Mouse (Mus musculus) retina, postnatal 7 days (tissue): Measurements from ENCODE around the gene Socs7.
A peak's percentile ranks its signal among the peaks of the same experiment; 100 is the strongest.
"Not testable (repeated sequence)": the region's sequence is repeated elsewhere in the genome, so short reads cannot be mapped to it uniquely, and the experiment has no call there.

Experiments used
- DNase-seq: peaks from one replicate; pipeline ENCODE4 v3.0.0-alpha.2; 2012; ENCODE audit warnings: low read depth, low spot score

The Socs7 gene

GRCm38 (mm10) chr11:97361948-97362648 is at the start of gene Socs7:
Gene Socs7, plus strand, starts transcription at chr11:97362551.
- DNase-seq, result peak; percentile 86

GRCm38 (mm10) chr11:97312871-97313270 is 49.5 kb upstream of the Socs7 start:
- not testable (repeated sequence) for DNase-seq

- no peak for DNase-seq
Observed at GRCm38 (mm10) chr11:97314110-97314509, 48.2 kb upstream of the Socs7 start.

- DNase-seq, result no peak
Observed at GRCm38 (mm10) chr11:97314751-97315503, 47.4 kb upstream of the Socs7 start.

- peak; percentile 100 for DNase-seq
Observed at GRCm38 (mm10) chr11:97315504-97316503, 46.5 kb upstream of the Socs7 start, which contains the start of gene Mrpl45. Gene Mrpl45, plus strand, starts transcription at chr11:97315716.

- no peak for DNase-seq
Observed at GRCm38 (mm10) chr11:97321197-97321596, 41.2 kb upstream of the Socs7 start.

- DNase-seq, result not testable (repeated sequence)
Observed at GRCm38 (mm10) chr11:97321894-97322600, 40.3 kb upstream of the Socs7 start.

- no peak for DNase-seq
Observed at GRCm38 (mm10) chr11:97325224-97325623, 37.1 kb upstream of the Socs7 start.

- DNase-seq, result peak; percentile 65
Observed at GRCm38 (mm10) chr11:97328148-97328547, 34.2 kb upstream of the Socs7 start.

- DNase-seq, result no peak
Observed at GRCm38 (mm10) chr11:97330315-97330714, 32.0 kb upstream of the Socs7 start.

- peak; percentile 59 for DNase-seq
Observed at GRCm38 (mm10) chr11:97331231-97332190, 30.8 kb upstream of the Socs7 start.

GRCm38 (mm10) chr11:97333044-97333443 is 29.3 kb upstream of the Socs7 start:
- no peak for DNase-seq

- no peak for DNase-seq
Observed at GRCm38 (mm10) chr11:97333896-97334295, 28.5 kb upstream of the Socs7 start.

GRCm38 (mm10) chr11:97334400-97334799 is 28.0 kb upstream of the Socs7 start:
- no peak for DNase-seq

- no peak for DNase-seq
Observed at GRCm38 (mm10) chr11:97336238-97336637, 26.1 kb upstream of the Socs7 start.

GRCm38 (mm10) chr11:97336751-97337345 is 25.5 kb upstream of the Socs7 start:
- DNase-seq, result no peak

- DNase-seq, result no peak
Observed at GRCm38 (mm10) chr11:97337363-97337762, 25.0 kb upstream of the Socs7 start.

GRCm38 (mm10) chr11:97338302-97338976 is 23.9 kb upstream of the Socs7 start:
- DNase-seq, result no peak

GRCm38 (mm10) chr11:97338977-97339315 is 23.4 kb upstream of the Socs7 start:
- no peak for DNase-seq
